Mouse (Mus musculus) CD4-positive, CD25-positive, alpha-beta regulatory T cell, adult 4 months (primary cell): ENCODE data around the gene Gm49403. TPM values are rescaled to one million over a fixed set of nuclear protein-coding genes. Genes with fewer than 3 reads are reported as not detected.
"Not testable (repeated sequence)": the region's sequence is repeated elsewhere in the genome, so short reads cannot be mapped to it uniquely, and the experiment has no call there.

ENCODE experiments used
- ATAC-seq: one replicate; pipeline ENCODE4 v1.8.0; 2017
- polyA plus RNA-seq, 2 experiments: library from polyadenylated mRNA; unstranded; fragments of 100-300 nt; shearing (Covaris generic); gene quantifications; one replicate each; pipeline ENCODE4 v1.2.1; 2017

Gm49403 gene
- polyA plus RNA-seq, result not detected

GRCm38 (mm10) chr19:8883616-8884015 is at the start of gene Gm49403, which contains the start of gene Lbhd1:
Gene Gm49403, plus strand, starts transcription at chr19:8883930.
Gene Lbhd1, plus strand, starts transcription at chr19:8883732.
- ATAC-seq, result no peak

GRCm38 (mm10) chr19:8836327-8836726 is 47.4 kb upstream of the Gm49403 start:
- not testable (repeated sequence) for ATAC-seq

DNA sequence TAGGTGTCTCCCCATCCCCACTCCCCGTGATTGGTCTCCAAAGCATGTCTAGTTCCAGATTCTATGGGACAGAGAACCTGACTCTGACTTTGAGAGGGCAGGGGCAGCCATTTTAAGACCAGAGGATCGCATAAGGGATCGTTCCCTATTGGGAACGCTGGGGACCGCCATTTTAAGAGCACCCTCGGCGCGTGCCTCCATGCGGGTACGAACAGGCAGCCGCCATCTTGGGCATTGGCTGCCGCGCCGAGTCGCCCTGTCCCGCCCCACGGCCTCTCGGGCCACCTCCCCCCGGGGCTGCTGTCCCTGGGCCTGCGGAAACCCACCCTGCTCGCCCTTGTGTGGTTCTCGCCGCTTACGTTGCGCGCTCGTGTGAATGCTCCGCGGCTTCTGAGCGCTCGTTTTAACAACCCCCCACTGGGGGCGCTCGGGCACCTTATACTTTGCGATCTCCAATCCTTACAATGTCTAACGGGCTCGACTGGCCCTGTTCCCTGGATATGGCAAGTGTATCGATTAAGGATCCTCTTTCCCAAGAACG is 46.4 kb upstream of the Gm49403 start, which contains the start of gene Bscl2:
Gene Bscl2, plus strand, starts transcription at position 217 of the 541 bp plus-strand sequence.
- peak; percentile 79 for ATAC-seq

GRCm38 (mm10) chr19:8838041-8838730 is 45.5 kb upstream of the Gm49403 start:
- peak; percentile 14 for ATAC-seq

DNA sequence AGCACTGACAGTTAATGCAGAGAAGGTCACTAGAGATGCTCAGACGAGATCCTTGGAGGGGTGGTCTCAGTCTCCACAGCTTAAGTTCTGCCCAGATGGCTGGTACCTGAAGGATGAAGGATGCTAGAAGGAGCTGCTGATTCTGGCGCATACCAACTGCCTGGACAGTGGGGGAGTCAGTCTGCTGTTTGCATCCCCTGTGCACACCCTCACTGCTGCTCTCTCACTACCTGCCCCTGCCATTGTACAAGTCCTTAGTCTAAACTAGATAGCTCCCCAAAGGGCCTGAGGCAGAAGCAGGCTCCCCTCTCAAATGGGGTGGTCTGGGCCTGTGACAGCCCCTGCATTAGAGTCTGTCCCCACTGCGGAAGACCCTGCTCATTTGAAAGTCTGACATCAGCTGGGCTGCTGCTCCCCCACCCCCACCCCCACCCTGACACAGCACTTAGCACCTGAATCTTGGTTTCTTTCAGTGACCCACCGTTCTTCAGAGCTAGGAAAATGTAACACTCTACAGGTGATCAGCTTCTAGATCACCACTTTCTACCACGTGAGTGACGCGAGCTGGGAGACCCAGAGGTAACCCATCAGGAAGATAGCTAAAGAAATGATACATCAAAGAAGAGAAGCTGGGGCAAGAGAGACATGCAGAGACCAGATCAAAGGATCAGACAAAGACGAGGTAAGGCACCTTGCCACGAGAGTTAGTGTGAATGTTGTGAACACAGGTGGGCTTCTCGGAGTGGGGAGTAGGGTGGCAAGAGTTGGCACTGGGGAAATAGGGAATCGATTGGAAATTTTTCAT is 44.4 kb upstream of the Gm49403 start, which contains the start of gene Gng3:
Gene Gng3, minus strand, starts transcription at position 92 of the 805 bp plus-strand sequence.
- no peak for ATAC-seq

DNA sequence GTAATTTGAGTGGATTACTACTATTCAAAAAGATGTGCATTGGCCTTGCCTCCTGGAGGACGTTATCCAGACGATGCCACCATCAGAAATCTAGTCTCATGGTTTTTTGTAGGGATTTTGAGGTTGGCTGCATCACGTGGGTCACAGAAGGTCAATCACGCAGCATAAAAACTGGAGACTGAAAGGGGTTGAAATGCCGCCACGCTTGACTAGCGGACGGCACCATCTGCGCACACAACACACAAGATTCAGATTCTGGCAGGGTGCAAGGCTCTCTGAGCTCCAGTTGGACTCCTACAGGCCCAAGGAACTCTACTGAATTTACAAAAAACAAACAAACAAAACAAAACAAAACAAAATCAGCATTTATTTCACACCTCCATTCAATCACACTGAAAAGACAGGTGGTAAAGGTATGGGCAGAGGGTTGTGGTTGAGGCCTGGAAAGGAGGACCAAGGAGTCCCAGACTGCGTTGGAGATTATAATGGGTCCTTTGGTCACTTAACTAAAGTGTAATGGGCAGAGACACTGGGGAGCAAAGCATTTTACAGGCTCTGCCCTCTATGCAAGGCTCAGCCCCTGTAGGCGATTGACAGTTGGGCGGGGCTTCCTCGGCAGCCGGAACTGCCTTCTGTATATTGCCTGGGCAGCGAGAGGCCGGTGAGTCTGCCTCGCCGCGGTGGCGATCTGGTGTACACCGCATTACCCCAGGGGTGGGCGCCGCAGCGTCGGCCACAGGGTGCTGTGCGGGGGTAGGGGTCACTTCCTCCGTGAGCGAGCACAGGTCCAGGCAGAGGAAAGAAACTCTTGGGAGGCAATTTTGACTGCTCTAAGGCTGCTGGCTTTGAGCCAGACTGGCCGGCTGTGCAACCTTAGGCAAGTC is 43.6 kb upstream of the Gm49403 start:
- peak; percentile 17 for ATAC-seq

DNA sequence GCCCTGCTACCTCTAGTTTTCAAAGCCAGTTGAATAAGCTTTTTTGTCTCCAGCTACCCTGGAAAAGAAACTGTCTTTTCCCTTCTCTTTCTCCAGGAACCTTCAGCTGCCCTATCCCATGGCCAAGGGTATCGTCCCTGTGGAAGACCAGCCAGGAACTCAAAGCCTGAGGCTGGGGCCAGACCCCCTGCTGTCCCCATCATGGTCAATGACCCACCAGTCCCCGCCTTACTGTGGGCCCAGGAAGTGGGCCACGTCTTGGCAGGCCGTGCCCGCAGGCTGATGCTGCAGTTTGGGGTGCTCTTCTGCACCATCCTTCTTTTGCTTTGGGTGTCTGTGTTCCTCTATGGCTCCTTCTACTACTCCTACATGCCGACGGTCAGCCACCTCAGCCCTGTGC is 42.7 kb upstream of the Gm49403 start:
- no peak for ATAC-seq

- no peak for ATAC-seq
Observed at GRCm38 (mm10) chr19:8842961-8843360, 40.8 kb upstream of the Gm49403 start.

GRCm38 (mm10) chr19:8844371-8845129 is 39.2 kb upstream of the Gm49403 start:
- ATAC-seq, result peak; percentile 49

DNA sequence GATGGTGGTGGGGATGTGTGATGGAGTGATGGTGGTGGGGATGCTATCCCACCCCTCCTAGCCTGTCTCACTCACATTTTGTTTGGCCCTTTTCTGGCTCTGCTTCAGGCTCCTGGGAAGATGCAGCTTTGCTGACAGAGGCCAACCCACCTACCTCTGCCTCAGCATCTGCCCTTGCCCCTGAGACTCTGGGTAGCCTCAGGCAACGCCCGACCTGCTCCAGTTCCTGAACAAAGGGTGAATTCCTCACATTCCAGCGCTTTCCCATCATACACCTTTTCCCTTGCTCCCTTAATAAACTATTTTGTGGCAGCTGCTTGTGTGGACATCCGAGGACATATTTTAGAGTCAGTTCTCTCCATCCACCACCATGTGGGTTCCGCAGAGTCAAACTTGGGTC is 35.4 kb upstream of the Gm49403 start:
- no peak for ATAC-seq

- no peak for ATAC-seq
Observed at GRCm38 (mm10) chr19:8850402-8850901, 33.3 kb upstream of the Gm49403 start, which contains the start of gene Lrrn4cl. Gene Lrrn4cl, plus strand, starts transcription at chr19:8850768.

DNA sequence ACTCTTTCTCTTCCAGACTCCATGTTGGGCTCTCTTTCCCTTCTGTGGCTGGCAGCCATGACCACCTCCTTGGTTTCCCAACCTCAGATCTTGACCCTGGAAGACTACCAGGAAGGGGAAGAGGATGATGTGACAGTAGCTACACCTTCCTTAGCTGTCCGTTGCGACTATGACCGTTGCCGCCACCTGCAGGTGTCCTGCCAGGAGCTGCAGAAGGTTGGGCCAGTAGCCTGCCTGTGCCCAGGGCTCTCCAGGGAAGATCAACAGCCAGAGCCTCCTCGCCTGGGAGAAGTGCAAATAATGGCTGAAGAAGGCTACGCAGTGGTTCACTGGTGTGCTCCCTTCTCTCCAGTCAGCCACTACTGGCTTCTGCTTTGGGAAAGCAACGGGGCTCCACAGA is 32.1 kb upstream of the Gm49403 start:
- no peak for ATAC-seq

- ATAC-seq, result no peak
Observed at GRCm38 (mm10) chr19:8852236-8852928, 31.3 kb upstream of the Gm49403 start.

DNA sequence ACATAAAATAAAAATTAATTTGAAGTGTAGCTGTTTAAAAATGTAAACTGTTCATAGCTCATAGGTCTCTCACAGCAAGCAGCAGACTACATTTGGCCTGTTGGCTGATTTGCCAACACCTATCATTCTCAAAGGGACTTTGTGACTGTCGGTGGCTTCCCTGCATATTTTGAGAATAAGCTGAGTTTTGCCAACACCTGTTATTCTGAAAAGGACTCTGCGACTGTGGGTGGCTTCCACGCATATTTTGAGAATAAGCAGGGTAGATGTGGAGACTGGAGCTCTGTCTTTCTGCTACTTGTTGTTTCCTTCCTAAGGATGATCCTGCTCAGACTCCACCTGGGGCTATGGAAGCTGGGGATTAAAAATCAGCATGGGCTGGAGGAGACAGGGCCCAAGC is 30.6 kb upstream of the Gm49403 start:
- no peak for ATAC-seq

DNA sequence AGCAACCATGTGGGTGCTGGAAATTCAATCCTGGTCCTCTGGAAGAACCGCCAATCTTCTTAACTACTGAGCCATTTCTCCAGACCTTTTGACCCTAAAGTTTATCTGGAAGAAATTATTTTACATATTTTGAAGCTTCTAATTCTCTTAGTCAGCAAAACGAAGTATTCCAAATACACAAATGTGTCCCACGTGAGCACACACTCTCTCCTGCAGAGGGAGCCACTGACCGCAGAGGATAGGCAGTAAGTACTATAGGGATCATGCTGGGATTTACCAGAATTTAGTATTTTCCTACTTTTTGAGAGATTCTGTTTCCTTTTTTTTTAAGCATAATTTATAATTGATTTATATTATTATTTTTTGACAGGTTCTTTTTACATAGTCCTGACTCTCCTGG is 26.0 kb upstream of the Gm49403 start:
- no peak for ATAC-seq

GRCm38 (mm10) chr19:8859018-8859417 is 24.7 kb upstream of the Gm49403 start:
- no peak for ATAC-seq

DNA sequence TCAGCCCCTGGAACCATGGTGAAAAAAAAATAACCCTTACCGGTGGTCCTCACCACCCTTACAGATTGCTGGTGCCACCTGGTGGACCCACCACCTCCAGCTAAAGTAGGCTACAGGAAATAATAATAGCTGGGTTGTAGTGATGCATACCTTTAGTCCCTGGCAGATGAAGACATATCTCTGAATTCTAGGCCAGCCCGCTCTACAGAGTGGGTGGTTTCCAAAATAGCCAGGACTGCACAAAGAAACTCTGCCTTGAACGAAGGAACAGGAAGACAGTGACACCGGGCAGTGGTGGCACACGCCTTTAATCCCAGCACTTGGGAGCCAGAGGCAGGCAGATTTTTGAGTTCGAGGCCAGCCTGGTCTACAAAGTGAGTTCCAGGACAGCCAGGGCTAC is 19.5 kb upstream of the Gm49403 start:
- ATAC-seq, result no peak

DNA sequence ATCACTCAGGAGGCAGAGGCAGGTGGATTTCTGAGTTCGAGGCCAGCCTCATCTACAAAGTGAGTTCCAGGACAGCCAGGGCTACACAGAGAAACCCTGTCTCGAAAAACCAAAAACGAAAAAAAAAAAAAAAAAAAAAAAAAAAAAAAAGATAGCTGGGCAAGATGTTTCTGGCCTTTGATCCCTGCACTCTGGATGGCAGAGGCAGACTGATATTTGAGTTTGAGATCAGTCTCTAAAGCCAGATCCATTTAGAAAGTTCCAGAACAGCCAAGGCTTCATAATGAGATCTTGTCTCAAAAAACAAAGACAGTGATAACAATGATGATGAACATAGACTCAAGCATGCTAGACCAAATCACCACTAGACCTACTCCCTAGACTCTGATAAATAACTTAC is 13.3 kb upstream of the Gm49403 start:
- not testable (repeated sequence) for ATAC-seq

DNA sequence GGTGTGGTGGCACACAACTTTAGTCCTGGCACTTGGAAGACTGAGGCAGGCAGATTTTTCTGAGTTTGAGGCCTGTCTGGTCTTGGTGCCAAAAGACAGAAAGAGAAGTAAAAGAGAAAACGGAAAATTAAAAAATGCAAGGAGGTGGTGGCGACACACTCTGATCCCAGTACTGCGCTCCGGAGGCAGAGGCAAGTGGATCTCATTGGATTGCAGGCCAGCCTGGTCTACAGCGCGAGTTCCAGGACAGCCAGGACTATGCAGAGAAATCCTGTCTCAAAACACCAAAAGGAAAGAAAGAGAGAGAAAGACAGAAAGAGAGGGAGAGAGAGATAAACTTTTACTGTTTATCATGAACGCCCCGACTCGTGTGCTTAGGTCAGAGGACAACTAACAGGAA is 12.9 kb upstream of the Gm49403 start:
- ATAC-seq, result peak; percentile 14
